Mouse (Mus musculus) forebrain, embryonic 10.5 days (tissue): Measurements from ENCODE around the gene Polr3gl. TPM values are rescaled to one million over a fixed set of nuclear protein-coding genes. Genes with fewer than 3 reads are reported as not detected.

ENCODE experiments used
- DNase-seq: peaks from one replicate; pipeline ENCODE4 v3.0.0-alpha.2; 2017; ENCODE audit warnings: low spot score; ENCODE audit errors: extremely low spot score
- H3K27ac ChIP-seq: fragments of 300-500 bp; sonication (generic); 2 replicates; pipeline ENCODE4 v1.5.1; 2016; ENCODE audit warnings: mild to moderate bottlenecking
- H3K27me3 ChIP-seq: fragments of 300-500 bp; sonication (generic); 2 replicates; pipeline ENCODE4 v1.6.1; 2016; ENCODE audit warnings: mild to moderate bottlenecking; ENCODE audit not compliant: poor library complexity, severe bottlenecking
- H3K36me3 ChIP-seq: fragments of 300-500 bp; sonication (generic); replicated peaks from 2 replicates; pipeline ENCODE4 v1.6.1; 2016; ENCODE audit warnings: mild to moderate bottlenecking, moderate library complexity
- H3K4me1 ChIP-seq: fragments of 300-500 bp; sonication (generic); 2 replicates; pipeline ENCODE4 v1.6.1; 2016
- H3K4me3 ChIP-seq: fragments of 300-500 bp; sonication (generic); 2 replicates; pipeline ENCODE4 v1.5.1; 2016; ENCODE audit warnings: mild to moderate bottlenecking, moderate library complexity
- H3K9me3 ChIP-seq: fragments of 300-500 bp; sonication (generic); 2 replicates; pipeline ENCODE4 v1.6.1; 2016; ENCODE audit warnings: mild to moderate bottlenecking, moderate library complexity
- WGBS: fragments of 180-500 bp; shearing (Covaris S2); methylation state at CpG from one replicate; pipeline ENCODE4 v1.1.7; 2016; 5-methylcytosine and 5-hydroxymethylcytosine counted together
- polyA plus RNA-seq: library from polyadenylated mRNA; unstranded; fragments of >200 nt; fragmentation: Nextera tagmentation; extraction: Ambion mirVana; gene quantifications from 2 replicates; pipeline ENCODE4 v1.2.1, GENCODE M21; 2016

Polr3gl gene
- polyA plus RNA-seq, 1 experiment from 2014 or later, result 23.8 TPM

DNA sequence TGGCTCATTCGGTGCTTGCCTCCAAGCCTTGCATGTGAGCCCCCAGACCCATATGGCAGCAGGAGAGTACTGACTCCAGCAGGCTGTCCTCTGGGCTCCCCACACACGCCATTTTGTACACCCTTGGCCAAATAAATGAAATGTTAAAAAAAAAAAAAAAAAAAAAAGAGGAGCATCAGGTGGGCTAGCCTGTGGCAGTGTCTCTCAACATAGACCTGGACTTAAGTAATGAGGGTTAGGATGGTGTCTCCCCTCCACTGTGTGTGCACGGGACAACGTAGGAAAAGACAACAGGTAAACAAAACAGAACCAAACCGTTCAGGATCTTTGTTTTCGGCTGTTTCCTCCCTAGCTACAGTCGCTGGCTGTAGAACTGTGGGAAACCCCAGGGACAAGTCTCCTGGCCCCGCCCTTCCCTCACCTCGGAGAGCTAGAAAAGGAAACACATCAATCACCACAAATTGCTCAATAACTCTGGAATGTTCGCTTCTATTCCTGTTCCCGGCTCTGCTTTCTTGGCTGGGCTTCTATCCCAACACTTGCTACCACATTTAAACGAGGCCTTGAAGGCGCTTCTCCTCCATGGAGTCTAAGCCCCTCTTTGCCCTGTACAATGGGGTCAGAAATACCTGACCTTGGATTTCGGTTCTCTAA is 17.8 kb downstream of the Polr3gl start:
- DNase-seq, result no peak
- no peaks in the 10 kb centered on the region for H3K9me3 ChIP-seq
- 81% methylated on average over 14 of the region's 14 CpGs for WGBS
- peaks cover 6% of the 10 kb centered on the region for H3K27me3 ChIP-seq
- H3K27ac ChIP-seq, result peak overlapping the region; percentile 81
- H3K4me3 ChIP-seq, result peak overlapping the region; percentile 33
- H3K36me3 ChIP-seq, result no peaks in the 10 kb centered on the region
- H3K4me1 ChIP-seq, result peaks cover 47% of the 10 kb centered on the region

DNA sequence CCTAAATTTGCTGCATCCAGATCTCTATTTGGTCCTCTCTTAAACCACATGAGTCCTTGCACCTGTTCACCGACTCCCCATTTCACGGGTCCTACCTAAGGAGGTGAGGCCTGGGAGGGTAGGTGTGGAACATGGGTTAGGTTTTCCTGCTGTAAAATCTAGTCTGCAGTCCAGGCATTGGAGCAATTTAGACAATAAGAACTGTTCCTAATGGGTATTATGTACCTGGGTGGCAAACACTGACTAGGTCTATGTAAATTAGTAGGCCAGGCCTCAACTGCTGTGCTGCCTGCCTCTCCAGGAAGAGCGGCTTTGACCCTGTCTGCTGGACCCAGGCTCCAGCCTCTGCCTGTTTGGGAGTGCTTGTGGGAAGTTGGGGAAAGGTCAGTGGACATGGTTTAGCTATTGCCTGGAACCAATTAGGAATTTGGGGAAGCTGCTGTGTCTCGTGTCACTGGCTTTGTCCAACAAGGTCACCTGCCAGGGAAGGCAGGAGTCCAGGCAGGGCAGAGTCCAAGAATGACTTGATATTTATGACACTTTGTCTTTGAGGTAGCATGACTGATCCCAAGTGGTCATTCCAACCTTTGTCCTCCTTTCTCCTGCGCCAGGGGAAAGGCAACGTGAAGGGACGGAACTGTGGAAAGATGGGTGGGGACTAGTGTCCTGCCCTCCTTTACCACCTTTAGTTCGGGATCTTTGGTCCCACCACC is 18.6 kb downstream of the Polr3gl start:
- no peaks in the 10 kb centered on the region; the same call in 1 of the 2 replicates for H3K27me3 ChIP-seq
- no peaks in the 10 kb centered on the region for H3K36me3 ChIP-seq
- no peak for DNase-seq
- H3K4me3 ChIP-seq, result no peak overlapping the region
- peaks cover 40% of the 10 kb centered on the region for H3K4me1 ChIP-seq
- 0 out of 2 replicates have a peak overlapping the region, but pooled peaks have one; percentile 11 for H3K27ac ChIP-seq
- no peaks in the 10 kb centered on the region for H3K9me3 ChIP-seq
- WGBS, result 90% methylated on average over 8 of the region's 8 CpGs

GRCm38 (mm10) chr3:96573611-96574511 is 20.1 kb downstream of the Polr3gl start:
- no peaks in the 10 kb centered on the region for H3K9me3 ChIP-seq
- no peaks in the 10 kb centered on the region for H3K27me3 ChIP-seq
- H3K4me3 ChIP-seq, result no peak overlapping the region
- DNase-seq, result no peak
- no peak overlapping the region for H3K27ac ChIP-seq
- no peaks in the 10 kb centered on the region for H3K36me3 ChIP-seq
- peaks cover 38% of the 10 kb centered on the region for H3K4me1 ChIP-seq
- WGBS, result 88% methylated on average over 18 of the region's 19 CpGs

DNA sequence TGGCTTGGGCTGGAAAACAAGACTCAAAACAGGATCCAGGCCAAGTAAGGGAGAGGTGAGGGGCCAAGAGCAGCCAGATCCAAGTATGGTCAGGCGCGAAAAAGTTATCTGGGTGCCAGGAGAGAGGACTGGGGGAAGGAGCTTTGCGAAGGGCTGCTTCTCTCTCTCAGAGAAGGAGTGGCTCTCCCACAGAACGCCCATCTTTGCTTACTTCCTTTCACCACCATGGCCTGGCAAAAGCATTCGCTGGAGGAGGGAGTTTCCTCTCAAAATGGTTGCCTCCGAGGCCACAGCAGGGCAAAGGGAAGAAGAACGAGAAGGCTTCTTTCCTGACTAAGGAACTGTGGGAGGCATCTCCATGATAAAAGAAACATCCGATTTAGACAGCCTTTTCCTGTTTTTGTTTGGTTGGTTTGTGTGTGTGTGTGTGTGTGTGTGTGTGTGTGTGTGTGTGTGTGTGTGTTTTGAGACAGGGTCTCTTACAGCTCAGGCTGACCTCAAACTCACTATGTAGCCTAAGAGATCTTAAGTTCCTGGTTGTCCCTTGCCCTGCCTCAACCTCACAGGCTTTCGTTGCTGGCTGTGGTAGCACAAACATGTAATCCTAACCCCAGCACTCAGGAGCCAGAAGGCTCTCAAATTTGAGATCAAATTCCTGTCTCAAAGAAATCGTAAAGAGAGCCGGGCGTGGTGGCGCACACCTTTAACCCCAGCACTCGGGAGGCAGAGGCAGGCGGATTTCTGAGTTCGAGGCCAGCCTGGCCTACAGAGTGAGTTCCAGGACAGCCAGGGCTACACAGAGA is 21.9 kb downstream of the Polr3gl start:
- Histone ChIP-seq H3K4me1 (peaks cover 30% of the 10 kb centered on the region), H3K9me3 (no peaks in the 10 kb centered on the region), H3K36me3 (no peaks in the 10 kb centered on the region), H3K27ac (0 out of 2 replicates have a peak overlapping the region, but pooled peaks have one; percentile 8), H3K4me3 (no peak overlapping the region), H3K27me3 (no peaks in the 10 kb centered on the region)
- WGBS, result 85% methylated on average over 16 of the region's 16 CpGs
- no peak for DNase-seq

- Histone ChIP-seq H3K27ac (0 out of 2 replicates have a peak overlapping the region, but pooled peaks have one; percentile 8), H3K36me3 (no peaks in the 10 kb centered on the region), H3K4me1 (peaks cover 22% of the 10 kb centered on the region), H3K4me3 (no peak overlapping the region), H3K9me3 (no peaks in the 10 kb centered on the region), H3K27me3 (no peaks in the 10 kb centered on the region)
- WGBS, result 84% methylated on average over 2 of the region's 2 CpGs
- no peak for DNase-seq
Observed at GRCm38 (mm10) chr3:96571336-96571735, 22.6 kb downstream of the Polr3gl start.

DNA sequence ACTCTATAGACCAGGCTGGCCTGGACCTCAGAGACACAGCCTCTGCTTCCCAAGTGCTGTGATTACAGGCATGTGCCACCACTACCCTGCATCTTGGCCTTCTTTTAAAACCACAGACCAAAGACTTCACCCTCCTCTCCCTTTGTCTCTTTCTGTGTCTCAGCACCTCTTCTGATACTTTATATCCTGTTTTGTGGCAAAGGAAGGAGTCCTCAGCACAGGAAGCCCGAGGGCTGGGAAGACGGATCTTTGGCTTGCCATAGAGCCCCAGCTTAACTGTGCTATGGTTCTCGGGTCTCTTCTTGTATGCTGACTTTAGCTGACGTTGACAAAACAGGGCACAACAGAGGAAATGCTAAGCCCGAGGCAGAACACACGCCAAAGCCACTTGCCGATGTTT is 23.3 kb downstream of the Polr3gl start:
- DNase-seq, result no peak
- Histone ChIP-seq H3K9me3 (no peaks in the 10 kb centered on the region), H3K4me3 (no peak overlapping the region), H3K36me3 (no peaks in the 10 kb centered on the region), H3K27me3 (no peaks in the 10 kb centered on the region), H3K27ac (peak overlapping the region; percentile 54), H3K4me1 (peaks cover 17% of the 10 kb centered on the region; the same call in 1 of the 2 replicates)
- 78% methylated on average over 7 of the region's 7 CpGs for WGBS

DNA sequence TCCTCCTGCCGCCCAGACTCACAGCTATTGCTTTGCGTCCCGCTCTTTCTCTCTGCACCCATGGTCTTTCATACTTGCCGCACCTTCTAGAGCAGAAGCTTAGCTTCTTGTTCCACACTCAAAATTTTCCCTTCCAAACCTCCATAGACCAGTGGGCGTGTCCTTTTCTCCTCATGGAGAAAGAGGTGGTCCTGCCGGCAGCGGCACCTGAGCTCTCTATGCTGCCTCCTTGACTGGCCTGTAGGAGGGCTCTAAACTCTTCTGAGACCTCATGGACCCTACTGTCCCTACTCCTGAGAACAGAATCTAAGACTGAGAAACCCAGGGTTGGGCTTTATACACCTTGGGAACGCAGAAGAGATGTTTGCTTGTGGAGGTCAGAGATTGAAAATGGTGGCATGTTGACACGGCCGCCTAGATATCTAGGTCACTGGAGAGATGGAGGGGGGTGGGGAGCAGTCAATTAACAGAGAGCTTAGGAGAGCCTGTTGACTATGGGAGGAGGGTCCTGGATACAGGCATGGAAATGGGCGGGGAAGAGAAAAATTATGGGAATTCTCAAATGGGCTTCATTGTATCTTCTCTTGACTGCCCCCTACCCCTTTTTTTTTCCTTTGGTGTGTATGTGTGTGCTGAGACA is 23.9 kb downstream of the Polr3gl start:
- H3K27me3 ChIP-seq, result no peaks in the 10 kb centered on the region
- H3K4me1 ChIP-seq, result peaks cover 12% of the 10 kb centered on the region; the same call in 1 of the 2 replicates
- H3K9me3 ChIP-seq, result no peaks in the 10 kb centered on the region
- H3K4me3 ChIP-seq, result no peak overlapping the region
- no peaks in the 10 kb centered on the region for H3K36me3 ChIP-seq
- H3K27ac ChIP-seq, result peak overlapping the region; percentile 54
- DNase-seq, result no peak
- WGBS, result 89% methylated on average over 11 of the region's 11 CpGs

DNA sequence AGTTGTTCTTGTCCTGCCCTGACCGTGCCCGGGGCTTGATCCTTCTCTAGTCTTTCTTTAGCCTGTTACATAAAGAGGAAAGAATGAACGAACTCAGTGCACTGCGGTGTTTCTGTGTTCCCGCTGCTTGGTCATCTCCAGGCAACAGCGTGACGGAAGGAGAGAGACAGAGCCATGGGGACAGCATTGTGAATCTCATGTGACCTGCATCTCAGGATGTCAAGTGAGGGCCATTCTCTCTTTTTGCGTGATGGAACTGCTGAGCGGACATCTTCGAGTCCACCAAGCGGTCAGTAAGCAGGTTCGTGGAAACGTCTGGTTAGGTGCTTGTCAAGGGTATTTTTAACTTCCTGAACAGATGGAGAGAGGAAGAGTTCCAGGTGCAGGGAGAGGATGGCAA is 24.5 kb downstream of the Polr3gl start:
- 91% methylated on average over 13 of the region's 13 CpGs for WGBS

DNA sequence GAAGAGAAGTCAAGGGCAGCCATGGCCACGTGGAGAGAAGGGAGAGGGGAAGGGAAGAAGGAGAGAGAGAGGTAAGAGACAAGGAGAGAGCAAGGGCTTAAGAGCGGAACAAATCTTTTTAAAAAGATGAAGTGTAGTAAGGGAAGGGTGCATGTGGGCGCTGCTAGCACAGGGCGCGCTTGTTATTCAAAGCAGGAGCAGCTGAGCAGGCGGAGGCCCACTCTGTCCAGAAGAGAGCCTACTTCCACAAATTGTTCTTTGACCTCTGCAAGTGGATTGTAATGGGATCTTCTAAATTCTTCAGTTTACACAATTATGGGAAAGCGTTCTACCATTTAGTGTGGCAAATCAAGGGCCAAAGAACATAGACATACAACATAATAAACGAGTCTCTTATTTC is 25.4 kb downstream of the Polr3gl start:
- H3K27me3 ChIP-seq, result no peaks in the 10 kb centered on the region
- no peak overlapping the region for H3K4me3 ChIP-seq
- WGBS, result 80% methylated on average over 8 of the region's 8 CpGs
- H3K36me3 ChIP-seq, result no peaks in the 10 kb centered on the region
- no peak overlapping the region for H3K27ac ChIP-seq
- DNase-seq, result no peak
- H3K9me3 ChIP-seq, result no peaks in the 10 kb centered on the region
- H3K4me1 ChIP-seq, result peaks cover 9% of the 10 kb centered on the region; the same call in 1 of the 2 replicates

More for the DNA sequence above, 24.5 kb downstream of the Polr3gl start:
- DNase-seq, result no peak
- H3K27me3 ChIP-seq, result no peaks in the 10 kb centered on the region
- H3K9me3 ChIP-seq, result no peaks in the 10 kb centered on the region
- H3K4me1 ChIP-seq, result peaks cover 12% of the 10 kb centered on the region; the same call in 1 of the 2 replicates
- H3K4me3 ChIP-seq, result no peak overlapping the region
- H3K27ac ChIP-seq, result no peak overlapping the region
- no peaks in the 10 kb centered on the region for H3K36me3 ChIP-seq

DNA sequence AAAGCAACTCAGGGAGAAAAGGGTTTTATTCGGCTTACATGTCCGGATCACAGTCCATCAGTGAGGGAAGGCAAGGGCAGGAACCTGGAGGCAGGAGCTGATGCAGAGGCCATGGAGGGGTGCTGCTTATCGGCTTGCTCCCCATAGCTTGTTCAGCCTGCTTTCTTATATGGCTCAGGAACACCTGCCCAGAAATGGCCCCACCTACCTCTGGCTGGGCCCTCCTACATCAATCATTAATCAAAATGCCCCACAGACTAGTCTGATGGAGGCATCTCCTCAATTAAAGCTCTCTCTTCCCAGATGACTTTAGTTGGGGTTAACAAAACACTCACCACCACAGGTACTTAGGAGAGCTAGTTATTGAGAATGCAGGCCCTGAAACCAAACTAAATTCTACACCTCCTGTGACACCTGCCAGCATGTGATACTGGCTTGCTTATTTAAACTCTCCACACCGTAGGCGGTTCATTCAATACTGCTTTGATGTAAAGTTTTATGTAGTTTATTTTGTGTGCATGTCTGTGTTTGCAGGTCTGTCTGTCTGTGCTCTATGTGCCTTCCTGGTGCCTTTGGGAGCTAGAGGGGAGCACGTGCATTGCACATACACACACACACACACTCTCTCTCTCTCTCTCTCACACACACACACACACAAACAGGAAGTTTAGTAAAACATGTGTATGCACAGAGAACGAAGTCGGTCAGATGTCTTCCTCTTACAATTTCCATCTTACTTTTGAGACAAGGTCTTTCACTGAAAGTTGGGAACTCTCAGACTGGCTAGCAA is 27.1 kb downstream of the Polr3gl start:
- H3K4me3 ChIP-seq, result no peak overlapping the region
- WGBS, result 86% methylated on average over 8 of the region's 8 CpGs
- H3K27me3 ChIP-seq, result no peaks in the 10 kb centered on the region
- H3K9me3 ChIP-seq, result no peaks in the 10 kb centered on the region
- no peaks in the 10 kb centered on the region for H3K36me3 ChIP-seq
- no peak overlapping the region for H3K27ac ChIP-seq
- H3K4me1 ChIP-seq, result peaks cover 9% of the 10 kb centered on the region; the same call in 1 of the 2 replicates
- no peak for DNase-seq

GRCm38 (mm10) chr3:96565105-96565504 is 28.9 kb downstream of the Polr3gl start:
- no peak for DNase-seq
- Histone ChIP-seq H3K36me3 (peaks cover 14% of the 10 kb centered on the region), H3K4me3 (no peak overlapping the region), H3K27ac (no peak overlapping the region), H3K4me1 (peaks cover 22% of the 10 kb centered on the region), H3K27me3 (no peaks in the 10 kb centered on the region), H3K9me3 (no peaks in the 10 kb centered on the region)
- WGBS, result 84% methylated on average over 3 of the region's 3 CpGs
